Mouse (Mus musculus): ENCODE results near the gene Thap3.
A peak's percentile ranks its signal among the peaks of the same experiment; 100 is the strongest.

The Thap3 gene

DNA sequence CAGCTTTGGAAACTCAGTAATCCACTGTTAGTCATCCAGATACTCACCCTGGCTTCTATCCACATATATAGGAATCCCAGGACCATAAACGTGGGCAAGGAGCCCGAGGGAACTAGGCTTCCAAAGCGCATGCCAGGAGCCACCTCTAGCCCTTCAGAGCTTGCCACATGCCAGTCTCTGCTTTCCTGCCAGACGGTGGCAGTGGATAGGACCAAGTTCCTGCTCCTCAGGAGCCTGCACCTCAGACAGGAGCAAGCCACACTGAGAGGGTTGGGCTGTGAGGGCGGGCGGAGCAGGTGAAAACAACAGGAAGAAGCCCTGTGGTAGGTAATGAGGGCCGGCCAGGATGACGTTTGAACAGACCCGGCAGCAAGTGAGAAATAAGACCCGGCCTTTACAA lies 2.9 kb downstream of the Thap3 start:
- no peak for DNase-seq (ENCODE audit: low read depth, low spot score)

GRCm38 (mm10) chr4:151983560-151983959 lies 5.2 kb downstream of the Thap3 start:
- peak; percentile 95 for DNase-seq (ENCODE audit: low read depth, low spot score)

DNA sequence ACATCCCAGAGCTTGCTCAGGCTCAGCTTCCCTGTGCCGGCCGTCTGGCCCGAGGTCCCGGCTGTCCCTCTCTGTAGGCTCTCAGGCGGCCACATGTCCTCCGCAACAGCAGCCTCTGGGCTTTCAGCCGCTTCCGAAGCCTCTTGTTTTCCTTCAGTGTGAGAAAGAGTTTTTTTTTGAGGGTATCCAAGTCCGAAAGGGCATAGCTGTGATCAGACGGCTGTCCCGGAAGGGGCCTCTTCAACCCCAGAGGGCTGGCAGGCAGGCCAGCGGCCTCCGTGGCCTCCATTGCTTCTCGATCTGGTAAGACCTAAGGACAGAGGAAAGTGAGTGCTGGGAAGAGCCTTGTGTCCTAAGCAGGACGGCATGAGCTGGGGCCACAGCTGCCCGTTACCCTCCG lies 5.8 kb downstream of the Thap3 start:
- DNase-seq (ENCODE audit: low read depth, low spot score) = no peak

- DNase-seq (ENCODE audit: low read depth, low spot score) = peak; percentile 84
Observed at GRCm38 (mm10) chr4:151981363-151981762, 7.4 kb downstream of the Thap3 start.

DNA sequence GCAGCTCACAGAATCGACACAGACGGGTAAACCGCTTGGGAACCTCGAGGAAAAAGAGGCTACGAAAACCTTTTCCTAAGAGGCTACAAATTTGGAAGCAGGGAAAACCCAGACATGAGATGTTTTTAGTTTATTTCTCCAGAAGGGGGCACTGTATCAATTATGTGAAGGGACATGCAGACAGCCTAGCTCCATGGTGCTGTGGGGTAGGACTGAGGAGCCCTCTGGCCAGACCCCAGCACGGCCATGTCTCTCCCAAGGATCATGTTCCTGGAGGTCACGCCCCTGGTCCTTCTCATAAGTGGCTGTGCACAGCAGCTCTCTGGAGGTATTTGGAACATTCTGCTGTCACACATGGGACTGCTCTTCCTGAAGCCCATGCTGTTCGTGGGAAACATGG lies 8.1 kb downstream of the Thap3 start:
- peak; percentile 60 for DNase-seq (ENCODE audit: low read depth, low spot score)

DNA sequence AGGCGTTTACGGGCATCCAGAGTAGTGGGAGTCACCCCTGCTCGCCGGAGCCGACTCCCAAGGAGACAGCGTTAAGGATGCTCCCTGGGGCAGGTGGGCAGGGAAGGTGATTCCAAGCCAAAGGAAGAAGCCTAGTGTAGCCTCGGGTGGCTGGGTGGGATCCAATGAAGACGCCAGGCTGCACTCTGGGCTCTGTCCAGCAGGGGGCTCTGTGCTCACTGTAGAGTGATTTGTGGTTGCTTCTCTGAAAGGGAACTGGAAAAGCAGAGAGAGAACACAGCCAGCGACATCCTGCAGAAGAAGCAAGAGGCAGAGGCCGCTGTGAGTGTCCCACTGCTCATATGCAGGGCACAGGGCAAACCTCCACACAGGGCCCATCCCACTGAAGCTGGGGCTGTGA lies 11.0 kb downstream of the Thap3 start:
- peak; percentile 61 for DNase-seq (ENCODE audit: low read depth, low spot score)

- no peak for DNase-seq (ENCODE audit: low read depth, low spot score)
Observed at GRCm38 (mm10) chr4:151975441-151975840, 13.4 kb downstream of the Thap3 start.

DNA sequence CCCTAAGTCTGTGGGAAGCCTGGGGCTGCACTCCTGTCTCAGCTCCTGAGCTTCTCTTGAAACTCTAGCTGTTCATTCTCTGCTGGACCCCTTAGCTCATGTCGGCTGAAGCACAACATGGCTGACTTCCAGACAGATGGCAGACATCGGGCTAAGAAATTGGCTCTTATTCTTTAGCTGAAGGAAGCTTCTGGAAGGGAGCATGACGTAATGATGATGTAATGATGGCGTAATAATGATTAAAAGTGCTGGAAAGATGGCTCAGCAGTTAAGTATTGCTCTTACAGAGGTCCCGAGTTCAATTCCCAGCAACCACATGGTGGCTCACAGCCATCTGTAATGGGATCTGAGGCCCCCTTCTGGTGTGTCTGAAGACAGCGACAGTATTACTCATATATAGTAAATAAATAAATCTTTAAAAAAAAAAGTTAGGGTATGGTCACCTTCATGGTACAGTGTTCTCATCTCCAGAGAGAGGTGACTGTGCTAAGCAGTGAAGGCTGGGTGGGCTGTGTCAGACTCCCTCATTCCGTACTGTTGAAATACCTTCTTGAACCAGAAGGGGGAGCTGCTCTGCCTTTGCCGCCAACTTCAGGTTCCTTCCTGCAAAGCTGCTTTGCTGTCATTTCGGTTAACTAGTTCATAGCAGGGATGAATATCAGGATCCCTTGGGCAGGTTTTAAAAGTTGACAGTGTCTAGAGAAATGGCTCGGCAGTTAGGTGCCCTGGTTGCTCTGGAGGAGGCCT lies 16.4 kb downstream of the Thap3 start:
- no peak for DNase-seq (ENCODE audit: low read depth, low spot score)

DNA sequence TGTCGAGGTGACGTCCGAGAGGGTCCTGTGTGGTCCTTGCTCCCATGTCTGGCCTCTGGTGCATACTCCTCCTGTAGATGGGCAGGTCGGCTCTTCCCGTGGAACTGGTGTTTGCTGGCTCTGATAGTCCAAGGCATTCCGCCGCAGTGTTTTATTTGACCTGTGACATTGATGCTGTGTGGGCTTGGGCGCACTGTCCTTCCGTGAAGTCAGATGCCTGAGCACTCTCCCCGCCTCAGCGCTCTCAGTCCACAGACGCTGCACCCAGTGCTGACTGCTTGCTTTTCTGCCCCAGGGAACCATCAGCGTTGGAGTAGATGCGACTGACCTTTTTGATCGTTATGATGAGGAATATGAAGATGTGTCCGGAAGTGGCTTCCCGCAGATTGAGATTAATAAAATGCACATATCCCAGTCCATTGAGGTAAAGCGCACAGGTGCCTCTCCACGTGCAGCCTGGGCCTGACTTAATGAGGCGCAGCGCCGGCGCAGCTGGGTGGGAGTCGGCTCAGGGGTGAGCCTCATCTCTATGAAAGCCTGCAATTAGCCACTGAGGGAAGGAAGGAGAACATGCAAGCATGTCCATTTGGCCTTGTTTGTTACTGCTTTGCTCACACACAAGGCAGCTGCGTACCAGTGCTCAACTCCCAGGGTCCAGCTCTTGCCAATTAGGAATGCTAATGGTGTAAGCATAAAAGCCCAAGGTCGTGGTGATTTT lies 20.4 kb downstream of the Thap3 start:
- no peak for DNase-seq (ENCODE audit: low read depth, low spot score)

DNA sequence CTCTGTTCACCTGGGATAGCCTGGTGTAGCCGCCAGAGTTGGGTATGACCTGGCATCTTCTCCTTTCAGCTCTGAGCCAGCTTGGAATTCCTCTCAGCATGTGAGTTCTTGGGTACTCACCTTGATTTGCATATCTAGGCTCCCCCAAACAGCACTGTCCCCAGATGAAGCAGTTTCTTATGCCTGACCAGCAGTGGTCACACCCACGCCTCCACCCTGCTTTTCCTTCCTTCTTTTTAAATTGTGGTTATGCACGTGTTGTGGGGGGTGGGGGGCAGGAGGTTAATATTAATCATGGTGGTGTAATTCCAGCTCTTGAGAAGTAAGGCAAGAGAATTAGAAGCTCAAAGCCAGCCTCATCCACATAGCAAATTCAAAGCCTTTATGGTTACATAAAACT lies 26.0 kb downstream of the Thap3 start:
- DNase-seq (ENCODE audit: low read depth, low spot score) = no peak

GRCm38 (mm10) chr4:151960513-151960854 lies 28.3 kb downstream of the Thap3 start:
- DNase-seq (ENCODE audit: low read depth, low spot score) = peak; percentile 25

DNA sequence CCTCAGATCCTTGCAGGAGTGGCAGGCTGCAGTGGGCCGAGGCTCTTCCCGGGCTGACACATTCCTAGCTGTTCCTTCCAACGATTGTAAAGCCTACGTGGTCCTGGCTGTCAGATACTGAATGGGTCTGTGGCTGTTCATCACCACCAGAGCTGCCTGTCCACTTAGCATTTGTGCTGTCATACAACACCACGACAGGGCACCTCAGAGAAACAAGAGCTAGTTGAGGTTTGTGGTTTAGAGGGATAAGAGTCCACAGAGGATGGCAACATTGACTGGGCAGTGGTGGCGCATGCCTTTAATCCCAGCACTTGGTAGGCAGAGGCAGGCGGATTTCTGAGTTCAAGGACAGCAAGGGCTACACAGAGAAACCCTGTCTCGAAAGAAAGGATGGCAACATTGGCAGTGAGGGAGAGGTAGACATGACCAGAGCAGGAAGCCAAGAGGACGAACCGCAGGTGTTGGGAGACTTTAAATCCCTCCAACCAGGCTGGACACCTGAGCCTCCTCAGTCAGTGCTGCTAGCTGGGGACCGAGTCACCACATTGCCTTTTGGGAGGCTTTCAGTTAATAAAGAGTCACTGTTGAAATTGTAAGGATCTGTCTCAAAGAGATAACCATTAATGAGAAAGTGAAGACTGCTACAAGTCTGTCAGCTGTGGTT lies 28.8 kb downstream of the Thap3 start:
- DNase-seq (ENCODE audit: low read depth, low spot score) = no peak

- DNase-seq (ENCODE audit: low read depth, low spot score) = no peak
Observed at GRCm38 (mm10) chr4:151957584-151958315, 31.0 kb downstream of the Thap3 start.

DNA sequence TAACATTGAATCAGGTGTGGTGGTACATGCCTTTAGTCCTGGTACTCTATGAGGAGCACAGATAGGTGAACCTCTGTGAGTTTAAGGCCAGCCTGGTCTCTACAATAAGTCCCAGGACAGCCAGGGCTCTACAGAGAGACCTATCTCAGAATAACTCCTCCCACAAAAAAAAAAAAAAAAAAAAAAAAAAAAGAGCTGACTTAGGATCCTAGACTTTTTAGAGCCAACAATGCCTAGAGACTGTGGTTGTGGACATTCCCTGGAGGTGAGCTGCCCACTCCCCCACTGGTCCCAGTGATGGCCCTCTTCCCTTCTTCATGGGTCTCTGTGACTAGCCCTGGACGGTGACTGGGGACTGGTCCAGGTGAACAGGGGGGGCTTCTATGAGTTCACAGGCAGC lies 33.0 kb downstream of the Thap3 start:
- no peak for DNase-seq (ENCODE audit: low read depth, low spot score)

DNA sequence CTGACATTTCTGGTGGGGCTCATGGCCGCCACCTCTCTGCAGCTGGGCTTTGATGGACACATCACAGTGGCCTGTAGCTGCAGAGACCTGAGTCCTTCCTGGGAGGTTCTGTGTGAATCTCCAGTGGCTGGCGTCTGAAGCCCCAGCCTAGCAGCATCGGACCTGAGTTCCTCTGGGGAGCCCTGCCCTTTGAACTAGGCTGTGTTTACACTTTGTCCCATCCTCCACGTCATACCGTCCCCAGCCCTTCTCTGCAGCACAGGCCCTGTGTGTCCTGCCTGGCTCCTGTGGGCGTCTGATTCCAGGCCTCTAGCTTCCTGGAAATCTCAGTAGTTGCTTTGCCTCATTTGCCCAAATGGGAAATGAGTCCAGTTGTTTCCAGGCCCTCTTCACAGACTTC lies 35.6 kb downstream of the Thap3 start:
- DNase-seq (ENCODE audit: low read depth, low spot score) = no peak

GRCm38 (mm10) chr4:151948497-151949471 lies 40.0 kb downstream of the Thap3 start:
- DNase-seq (ENCODE audit: low read depth, low spot score) = no peak

- no peak for DNase-seq (ENCODE audit: low read depth, low spot score)
Observed at GRCm38 (mm10) chr4:151946211-151946610, 42.6 kb downstream of the Thap3 start.

DNA sequence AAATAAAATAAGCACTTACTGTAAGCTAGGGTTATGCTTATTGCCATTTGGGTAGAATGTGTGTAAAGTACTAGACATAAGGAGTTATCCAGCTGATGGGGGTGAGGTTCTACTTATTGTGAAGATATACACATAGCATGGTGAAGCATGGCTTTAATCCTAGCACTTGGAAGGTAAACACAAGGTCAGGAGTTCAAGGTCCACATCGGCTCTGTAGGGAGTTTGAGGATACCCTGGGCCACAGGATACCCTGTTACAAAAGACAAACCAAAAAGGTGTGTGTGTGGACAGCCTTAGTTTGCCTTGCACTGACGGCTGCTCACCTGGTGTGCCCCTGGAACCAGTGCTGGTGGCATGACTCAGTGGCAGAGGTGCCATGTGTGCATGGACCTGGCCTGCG lies 50.7 kb downstream of the Thap3 start:
- DNase-seq (ENCODE audit: low read depth, low spot score) = no peak

DNA sequence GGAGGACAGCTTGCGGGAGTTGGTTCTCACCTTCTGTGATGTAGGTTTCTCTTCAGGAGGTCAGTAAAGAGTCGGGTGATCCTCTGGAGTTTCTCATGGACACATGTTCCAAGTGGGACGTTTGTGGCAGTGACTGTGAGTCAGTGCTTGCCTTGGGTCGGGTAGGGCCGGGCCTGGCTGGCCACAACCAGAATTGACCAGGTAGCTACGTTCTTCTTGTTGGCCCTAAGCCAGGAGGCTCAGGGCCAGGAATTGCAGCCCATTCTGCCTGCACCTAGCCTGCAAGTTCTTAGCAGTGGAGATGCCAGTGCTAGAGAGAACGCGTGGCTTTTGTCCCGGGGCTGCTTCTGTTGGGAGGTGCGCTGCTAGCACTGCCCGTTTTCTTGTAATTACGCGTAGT lies 51.4 kb downstream of the Thap3 start:
- DNase-seq (ENCODE audit: low read depth, low spot score) = no peak

DNA sequence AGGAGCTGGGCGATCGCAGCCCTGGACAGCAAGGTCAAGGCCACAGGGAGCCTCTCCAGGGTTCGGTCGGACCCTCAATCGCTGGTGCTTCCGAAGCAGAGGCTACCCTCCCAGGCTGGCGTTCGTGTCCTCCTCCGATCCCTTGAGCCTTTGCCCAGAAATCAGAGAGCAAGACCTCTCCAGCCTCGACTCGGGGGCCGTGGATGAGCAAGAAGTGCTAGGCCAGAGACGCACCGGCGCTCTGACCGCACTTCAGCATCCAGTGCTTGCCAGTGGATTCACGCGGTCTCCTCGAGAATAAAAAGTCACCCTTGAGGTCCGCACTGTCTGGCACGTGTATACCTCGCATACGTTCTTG lies 54.6 kb downstream of the Thap3 start:
- DNase-seq (ENCODE audit: low read depth, low spot score) = no peak

Data from skeletal muscle tissue, adult 2 months (tissue).